In genomic region chr2:105687317-105687991, GRCm38 (mm10) we compare ENCODE assay signal across 8 mouse cellular contexts. TPM values are rescaled to one million over a fixed set of nuclear protein-coding genes. Genes with fewer than 3 reads are reported as not detected.
DNase-seq lines count a peak whose midpoint lies in the region; ATAC-seq and TF ChIP-seq lines count a peak whose summit lies in the region.

No protein-coding gene starts in this region.

- H3K4me1 ChIP-seq in heart, embryonic 11.5 days (ENCODE audit: control insufficient read depth, insufficient read depth, low read length), result peaks cover 6% of the 10 kb centered on the region
- peaks cover 9% of the 10 kb centered on the region; the same call in 1 of the 2 replicates for H3K4me1 ChIP-seq in cerebellum, adult 2 months (ENCODE audit: control insufficient read depth, insufficient read depth, low read length)
- 0 out of 2 replicates have a peak, but pooled peaks cover 5% of the 10 kb centered on the region for H3K4me1 ChIP-seq in forebrain, postnatal 0 days (ENCODE audit: insufficient read depth)
- peaks cover 20% of the 10 kb centered on the region for H3K4me1 ChIP-seq in limb, embryonic 15.5 days
- H3K4me1 ChIP-seq in olfactory bulb, adult 2 months (ENCODE audit: control insufficient read depth, insufficient read depth, low read length), result peaks cover 27% of the 10 kb centered on the region

- H3K9me3 ChIP-seq in heart, embryonic 11.5 days (replicated peaks; ENCODE audit: control insufficient read depth, low read length), result no peaks in the 10 kb centered on the region
- no peaks in the 10 kb centered on the region for H3K9me3 ChIP-seq in forebrain, postnatal 0 days (ENCODE audit: low read length)
- H3K9me3 ChIP-seq in limb, embryonic 15.5 days, result no peaks in the 10 kb centered on the region

- 1% methylated on average over 13 of the region's 13 CpGs for WGBS in heart, embryonic 11.5 days (ENCODE audit: insufficient replicate concordance)
- WGBS in cerebellum, adult 2 months, result 4% methylated on average over 13 of the region's 13 CpGs
- whole genome bisulfite sequencing in forebrain, postnatal 0 days, result 13% methylated on average over 13 of the region's 13 CpGs
- WGBS in limb, embryonic 15.5 days, result 2% methylated on average over 13 of the region's 13 CpGs
- WGBS in olfactory bulb, adult 2 months, result 35% methylated on average over 13 of the region's 13 CpGs

- peak overlapping the region; percentile 51 for H3K4me2 ChIP-seq in heart, embryonic 11.5 days
- peak overlapping the region; percentile 48 for H3K4me2 ChIP-seq in forebrain, postnatal 0 days (ENCODE audit: low read depth)
- H3K4me2 ChIP-seq in limb, embryonic 15.5 days, result peak overlapping the region; percentile 36

- no peak overlapping the region for H3K27ac ChIP-seq in heart, embryonic 11.5 days (ENCODE audit: low read depth, low read length)
- peak overlapping the region; percentile 99 for H3K27ac ChIP-seq in cerebellum, adult 2 months (ENCODE audit: insufficient read depth, low read length)
- peak overlapping the region; percentile 9; the same call in 1 of the 2 replicates for H3K27ac ChIP-seq in forebrain, postnatal 0 days (ENCODE audit: low read depth, low read length)
- no peak overlapping the region for H3K27ac ChIP-seq in limb, embryonic 15.5 days
- peak overlapping the region; percentile 98 for H3K27ac ChIP-seq in olfactory bulb, adult 2 months (ENCODE audit: insufficient read depth, low read depth, low read length)

- ATAC-seq in heart, embryonic 11.5 days (replicated peaks; ENCODE audit: insufficient number of reproducible peaks, low FRiP score, low TSS enrichment), result 0 out of 2 replicates have a peak, but pooled peaks have one; percentile 27
- ATAC-seq in forebrain, postnatal 0 days, result peak; percentile 52
- no peak for ATAC-seq in limb, embryonic 15.5 days (ENCODE audit: insufficient number of reproducible peaks, low FRiP score, low TSS enrichment, low read depth)
- no peak for ATAC-seq in monocyte, adult 5-6 weeks (replicated peaks; ENCODE audit: insufficient number of reproducible peaks, low FRiP score, low TSS enrichment, poor library complexity, severe bottlenecking)

- no peak overlapping the region for H3K9ac ChIP-seq in heart, embryonic 11.5 days (ENCODE audit: low read depth, low read length)
- H3K9ac ChIP-seq in forebrain, postnatal 0 days, result 0 out of 2 replicates have a peak overlapping the region, but pooled peaks have one; percentile 0
- H3K9ac ChIP-seq in limb, embryonic 15.5 days, result no peak overlapping the region

- H3K4me3 ChIP-seq in heart, embryonic 11.5 days (ENCODE audit: low read depth, low read length), result peak overlapping the region; percentile 32
- H3K4me3 ChIP-seq in cerebellum, adult 2 months (replicated peaks; ENCODE audit: insufficient read depth, low read depth, low read length), result peak overlapping the region; percentile 45
- H3K4me3 ChIP-seq in forebrain, postnatal 0 days (ENCODE audit: low read depth, low read length), result peak overlapping the region; percentile 31
- H3K4me3 ChIP-seq in limb, embryonic 15.5 days, result peak overlapping the region; percentile 22
- H3K4me3 ChIP-seq in olfactory bulb, adult 2 months (ENCODE audit: insufficient read depth, low read depth, low read length), result peak overlapping the region; percentile 33

- intact Hi-C loops in heart, postnatal 14 days (cut with DNase I), result loop anchor here (2.0 to 10.0 kb wide), 2 partner anchors 19 to 297 kb away; partner anchors contain the start of gene Pax6

- H3K27me3 ChIP-seq in heart, embryonic 11.5 days (ENCODE audit: control insufficient read depth, insufficient read depth, low read length), result peaks cover 90% of the 10 kb centered on the region
- no peaks in the 10 kb centered on the region for H3K27me3 ChIP-seq in cerebellum, adult 2 months (ENCODE audit: control insufficient read depth, insufficient read depth, low read length)
- H3K27me3 ChIP-seq in forebrain, postnatal 0 days (ENCODE audit: insufficient read depth, low read length), result peaks cover 33% of the 10 kb centered on the region
- peaks cover 93% of the 10 kb centered on the region for H3K27me3 ChIP-seq in limb, embryonic 15.5 days

- no peak for DNase-seq in heart, postnatal 14 days
- peak; percentile 89 for DNase-seq in cerebellum, adult 2 months
- DNase-seq in forebrain, postnatal 0 days, result no peak
- DNase-seq in right cerebral cortex, postnatal 25 days, result no peak

- H3K36me3 ChIP-seq in heart, embryonic 11.5 days (ENCODE audit: control insufficient read depth, insufficient read depth, low read length), result no peaks in the 10 kb centered on the region
- H3K36me3 ChIP-seq in forebrain, postnatal 0 days (ENCODE audit: insufficient read depth), result no peaks in the 10 kb centered on the region
- H3K36me3 ChIP-seq in limb, embryonic 15.5 days, result no peaks in the 10 kb centered on the region

- TF ChIP-seq CTCF in cerebellum, adult 2 months (IDR thresholded peaks at IDR 0.05; ENCODE audit: borderline replicate concordance, insufficient read depth, low read depth, low read length), result peak; percentile 73
- TF ChIP-seq CTCF in forebrain, postnatal 0 days (IDR thresholded peaks at IDR 0.05; ENCODE audit: low read depth), result peak; percentile 53
- TF ChIP-seq CTCF in olfactory bulb, adult 2 months (IDR thresholded peaks at IDR 0.05; ENCODE audit: insufficient read depth, low read depth, low read length), result no peak

- TF ChIP-seq POLR2A in cerebellum, adult 2 months (IDR thresholded peaks at IDR 0.05; ENCODE audit: borderline replicate concordance, insufficient read depth, low read length), result no peak; the same call in 1 of the 2 replicates
- no peak for TF ChIP-seq POLR2A in olfactory bulb, adult 2 months (IDR thresholded peaks at IDR 0.05; ENCODE audit: insufficient read depth, low read depth, low read length)

RNA-seq across cellular contexts. Expression of gene Pax6, which starts 18.8 kb away (rescaled TPM):
- polyA plus RNA-seq in heart, embryonic 11.5 days (2014; fragmentation: Nextera tagmentation; extraction: Ambion mirVana), result 0.37 and 0.82 TPM in 2 replicates
- total RNA-seq in heart, postnatal 14 days (2021), result not detected
- 84.5 and 103 TPM in 2 replicates for polyA plus RNA-seq in cerebellum, adult 2 months (2012; rRNA removed)
- 19.0 and 32.9 TPM in 2 replicates for total RNA-seq in forebrain, postnatal 0 days (2014; rRNA removed)
- polyA plus RNA-seq in forebrain, postnatal 0 days (2015; fragmentation: Nextera tagmentation; extraction: Ambion mirVana), result 14.6 and 19.0 TPM in 2 replicates
- 0.26 and 0.36 TPM in 2 replicates for polyA plus RNA-seq in limb, embryonic 15.5 days (2015; fragmentation: Nextera tagmentation; extraction: Ambion mirVana)
- polyA plus RNA-seq in olfactory bulb, adult 2 months (2012; ENCODE audit: insufficient read depth, insufficient read length, low replicate concordance, missing spikeins), result not detected in 2 replicates
- total RNA-seq in monocyte, adult 5-6 weeks (2017), result not detected in 3 replicates

Comparison
In these comparisons a context has a peak if more than half of its experiments do, and no peak if none do; other contexts are left out.
1. ATAC-seq: peak in heart, embryonic 11.5 days (single experiment) and forebrain, postnatal 0 days (single experiment); none in limb, embryonic 15.5 days (single experiment) and monocyte, adult 5-6 weeks (single experiment).
2. H3K27ac ChIP-seq: peak in cerebellum, adult 2 months (single experiment), forebrain, postnatal 0 days (single experiment) and olfactory bulb, adult 2 months (single experiment); none in heart, embryonic 11.5 days (single experiment) and limb, embryonic 15.5 days (single experiment).
3. DNase-seq: peak in cerebellum, adult 2 months (2 of 2); none in heart, postnatal 14 days (0 of 2), forebrain, postnatal 0 days (single experiment) and right cerebral cortex, postnatal 25 days (single experiment).
4. Peak in every context shown above with its lines, with median percentiles within 50 percentile points of each other: H3K4me2 ChIP-seq and H3K4me3 ChIP-seq.